Mouse (Mus musculus) lung, adult 2 months (tissue): ENCODE results near the gene Timm9.

Experiments
- CTCF ChIP-seq: fragments of 200-500 bp; IDR thresholded peaks from 2 replicates; pipeline ENCODE4 v1.5.1; 2011; ENCODE audit warnings: mild to moderate bottlenecking, low read length, control low read depth; ENCODE audit not compliant: insufficient read depth
- POLR2A ChIP-seq: fragments of 200-500 bp; IDR thresholded peaks from 2 replicates; pipeline ENCODE4 v1.6.1; 2011; ENCODE audit warnings: low read depth, mild to moderate bottlenecking, control low read depth, low read length, borderline replicate concordance; ENCODE audit errors: extremely low read depth

- TF ChIP-seq CTCF (no peak), POLR2A (no peak)
Observed at GRCm38 (mm10) chr12:71123286-71123685, 13.2 kb downstream of the Timm9 start.
